Mouse (Mus musculus) lung, postnatal 0 days (tissue): ENCODE results near the gene Sash1.

ENCODE experiments used
- CTCF ChIP-seq: IDR thresholded peaks from 2 replicates; pipeline ENCODE4 v1.5.1; 2016; ENCODE audit warnings: antibody characterized with exemption, mild to moderate bottlenecking
- EP300 ChIP-seq: IDR thresholded peaks from 2 replicates; pipeline ENCODE4 v1.6.1; 2016; ENCODE audit warnings: antibody characterized with exemption, mild to moderate bottlenecking, control low read depth

GRCm38 (mm10) chr10:8778845-8779244 lies 107.0 kb downstream of the Sash1 start:
- peak; percentile 38 for TF ChIP-seq CTCF
- no peak for TF ChIP-seq EP300
